Mouse (Mus musculus) layer of hippocampus, adult 9-10 months (tissue): ENCODE results near the gene Olfr145.

Experiments used
- DNase-seq: peaks from one replicate; pipeline ENCODE4 v3.0.0; 2022; ENCODE audit warnings: low spot score

Gene Olfr145

DNA sequence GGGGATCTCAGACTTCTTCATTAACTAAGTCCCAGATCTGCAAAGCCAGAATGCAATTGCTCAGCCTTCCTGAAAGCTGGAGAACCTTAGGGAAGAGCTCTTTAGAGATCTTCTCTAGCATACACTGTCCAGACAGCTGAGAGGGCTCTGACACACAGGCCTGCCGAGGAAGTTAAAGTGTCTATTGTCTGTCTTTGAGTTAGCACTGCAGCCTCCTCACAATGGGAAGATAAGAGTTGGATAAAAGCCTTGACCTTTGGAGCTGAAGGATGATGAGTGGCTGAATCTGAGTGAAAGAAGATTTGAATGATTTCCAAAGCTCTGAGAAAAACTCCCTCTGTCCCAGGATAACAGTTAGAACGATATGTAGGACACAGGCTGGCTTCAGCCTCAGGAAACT lies at the start of gene Olfr145:
Gene Olfr145 (plus strand): TSS at position 64 of the 400 bp plus-strand sequence.
- DNase-seq = no peak

DNA sequence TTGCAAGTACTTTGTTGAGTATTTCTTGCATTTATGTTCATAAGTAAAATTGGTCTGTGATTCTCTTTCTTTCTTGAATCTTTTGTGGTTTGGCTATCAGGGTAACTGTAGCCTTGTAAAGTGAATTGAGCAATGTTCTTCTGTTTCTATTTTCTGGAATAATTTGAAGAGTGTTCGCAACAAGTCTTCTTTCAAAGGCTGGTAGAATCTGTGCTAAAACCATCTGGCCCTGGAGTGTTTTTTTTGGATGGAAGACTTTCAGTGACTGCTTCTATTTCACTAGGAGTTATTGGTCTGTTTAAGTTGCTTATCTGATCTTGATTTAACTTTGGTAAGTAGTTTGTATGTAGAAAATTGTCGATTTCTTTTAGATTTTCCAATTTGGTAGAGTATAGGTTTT lies 47.3 kb upstream of the Olfr145 start:
- no peak for DNase-seq

DNA sequence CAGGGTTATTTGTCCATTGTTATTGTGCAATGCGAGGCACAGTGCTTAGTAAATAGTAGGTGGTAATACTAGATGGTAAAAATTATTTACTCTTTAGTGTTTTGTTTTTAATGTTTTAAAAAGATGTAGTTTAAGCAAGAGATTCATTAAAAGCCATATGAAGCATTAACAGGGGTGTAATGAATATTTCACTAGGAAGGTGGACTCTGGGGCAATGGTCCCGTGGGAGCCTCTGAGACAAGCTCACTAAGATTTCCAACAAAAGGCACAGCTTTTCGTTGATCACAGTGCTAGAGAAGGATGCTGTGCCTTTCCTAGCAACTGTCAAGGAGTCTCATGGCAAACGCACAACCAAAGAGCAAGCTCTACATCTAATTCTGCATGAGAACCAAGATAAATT lies 42.6 kb upstream of the Olfr145 start, which contains the start of gene Olfr877:
Gene Olfr877 (plus strand): TSS at position 301 of the 400 bp plus-strand sequence.
- DNase-seq = no peak

GRCm38 (mm10) chr9:37863325-37863724 lies 33.2 kb upstream of the Olfr145 start:
- no peak for DNase-seq

GRCm38 (mm10) chr9:37870246-37870645 lies 26.3 kb upstream of the Olfr145 start:
- DNase-seq = no peak

DNA sequence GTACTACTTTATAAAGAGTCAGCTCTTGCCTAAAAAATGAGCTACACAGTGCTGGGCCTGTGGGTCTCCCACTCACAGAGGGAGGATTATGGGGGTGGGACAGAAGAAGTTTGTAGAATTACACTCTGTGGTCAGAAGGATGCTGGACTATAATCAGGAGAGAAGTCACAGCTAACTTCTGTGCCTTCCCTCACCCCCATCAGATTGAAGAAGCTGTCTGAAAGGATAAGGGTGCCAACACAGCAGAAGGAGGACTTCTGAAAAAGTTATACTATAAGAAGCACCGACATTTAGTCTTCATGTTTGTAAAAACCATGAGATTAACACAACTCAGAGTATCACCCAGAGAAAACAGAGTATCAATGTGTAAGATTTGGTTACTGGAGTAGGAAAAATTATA lies 25.4 kb upstream of the Olfr145 start:
- DNase-seq = no peak

DNA sequence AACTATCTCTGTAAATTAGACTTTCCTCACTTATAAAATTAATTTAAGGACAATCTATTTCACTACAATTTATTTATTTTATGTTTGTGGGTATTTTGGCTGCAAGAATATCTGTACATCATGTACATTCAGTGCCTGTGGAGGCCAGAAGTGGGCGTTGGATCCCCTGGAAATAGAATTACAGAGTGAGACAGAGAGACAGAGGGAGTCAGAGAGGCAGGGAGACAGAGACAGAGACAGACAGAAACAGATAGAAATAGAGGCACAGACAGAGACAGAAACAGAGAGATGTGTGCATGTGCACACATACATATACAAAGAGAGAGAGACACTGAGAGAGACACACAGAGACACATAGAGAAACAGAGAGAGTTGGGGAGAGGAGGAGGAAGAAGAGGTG lies 25.0 kb upstream of the Olfr145 start:
- DNase-seq = no peak

- DNase-seq = peak; percentile 7
These were observed 5.6 kb upstream of the Olfr145 start for GRCm38 (mm10) chr9:37890960-37891359.

DNA sequence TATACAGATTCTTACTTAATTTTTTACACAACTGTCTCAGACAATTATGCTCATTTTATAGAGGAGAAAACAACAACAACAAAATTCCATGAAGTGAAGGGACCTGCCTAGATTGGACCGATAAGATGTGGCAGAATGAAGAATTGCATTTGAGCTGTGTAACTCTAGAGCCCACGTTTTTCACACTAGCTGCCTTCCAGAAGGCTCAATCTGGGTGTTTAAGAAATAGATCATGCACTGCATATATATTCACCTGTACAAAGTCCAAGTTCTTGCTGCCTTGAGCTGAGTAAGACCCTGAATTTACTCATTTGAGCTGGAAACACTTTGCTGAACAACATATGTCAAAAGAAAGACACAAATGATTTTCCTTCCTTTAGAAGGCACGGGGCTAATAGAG lies 9.0 kb downstream of the Olfr145 start:
- no peak for DNase-seq

DNA sequence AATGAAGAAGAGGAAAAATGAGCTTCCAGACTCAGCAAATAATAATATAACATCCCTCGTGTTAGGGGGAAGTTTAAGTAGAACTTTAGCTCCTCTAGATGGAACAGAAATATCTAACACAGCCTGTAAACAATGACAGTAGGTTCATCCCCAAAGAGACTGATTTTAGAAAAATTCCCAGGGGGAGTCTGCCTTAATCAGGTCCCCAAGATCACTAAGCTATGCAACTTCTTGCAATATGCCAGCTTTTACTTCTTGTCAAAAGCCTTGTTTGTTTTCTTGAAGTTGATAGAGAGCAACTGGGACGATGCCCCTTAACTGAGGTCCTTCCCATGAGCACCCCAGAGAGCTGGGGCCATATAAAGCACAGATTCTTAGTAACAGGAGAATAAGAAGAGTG lies 21.0 kb downstream of the Olfr145 start, which contains the start of gene Olfr878:
Gene Olfr878 (plus strand): TSS at position 301 of the 400 bp plus-strand sequence.
- no peak for DNase-seq

- DNase-seq = no peak
These were observed 21.5 kb downstream of the Olfr145 start for GRCm38 (mm10) chr9:37918018-37918417.

DNA sequence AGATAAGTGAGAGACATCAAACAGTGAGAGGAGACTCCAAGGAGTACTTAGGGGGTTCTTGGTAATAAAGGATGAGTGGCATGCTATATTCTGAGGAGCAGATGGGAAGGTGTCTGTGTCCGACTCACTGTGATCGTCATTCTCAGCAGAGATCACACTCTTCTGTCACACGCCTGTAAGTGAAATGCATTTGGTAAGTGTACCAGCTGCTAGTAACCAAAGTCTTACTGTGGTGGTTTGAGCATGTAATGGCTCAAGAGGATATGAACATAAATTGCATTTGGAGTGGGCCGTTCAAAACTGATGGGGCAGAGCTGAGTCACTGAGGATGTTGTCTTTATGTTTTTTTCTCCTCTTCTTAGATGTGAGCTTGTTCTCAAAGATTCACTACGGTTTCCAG lies 27.7 kb downstream of the Olfr145 start:
- no peak for DNase-seq

GRCm38 (mm10) chr9:37925445-37925844 lies 28.9 kb downstream of the Olfr145 start:
- DNase-seq = no peak

GRCm38 (mm10) chr9:37926019-37927013 lies 29.8 kb downstream of the Olfr145 start:
- no peak for DNase-seq

- peak; percentile 73 for DNase-seq
These were observed 36.0 kb downstream of the Olfr145 start for GRCm38 (mm10) chr9:37932519-37932918.

- DNase-seq = no peak
These were observed 37.6 kb downstream of the Olfr145 start for GRCm38 (mm10) chr9:37934146-37934545.

DNA sequence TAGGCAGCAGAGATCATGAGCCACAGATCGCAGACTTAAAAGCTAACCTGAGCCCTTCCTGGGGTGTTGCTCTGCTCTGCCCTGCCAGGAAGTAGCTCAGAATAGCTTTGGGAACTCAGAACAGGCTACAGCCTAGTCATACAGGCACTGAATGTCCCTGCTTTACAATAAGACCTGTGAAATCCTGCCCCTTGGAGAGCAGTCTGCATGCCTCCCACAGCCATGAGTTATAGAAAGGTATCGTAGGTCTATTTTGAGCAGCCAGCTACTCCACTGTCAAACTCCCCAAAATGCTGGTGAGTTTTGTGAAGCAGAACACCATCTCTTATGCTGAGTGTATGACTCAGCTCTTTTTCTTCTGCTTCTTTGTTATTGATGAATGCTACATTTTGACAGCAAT lies 44.6 kb downstream of the Olfr145 start:
- no peak for DNase-seq
